Mouse (Mus musculus) liver, postnatal 0 days (tissue): ENCODE measurements at regions not wholly inside any gene's neighbourhood (a gene's known extent, or its start where the extent isn't known, plus 50 kb on each side); places are given as distances from the start of the nearest gene placed in this dataset.

Experiments used
- CTCF ChIP-seq: sonication (generic); IDR thresholded peaks from 2 replicates; pipeline ENCODE4 v1.5.1; 2016; ENCODE audit warnings: antibody characterized with exemption, low read depth
- EP300 ChIP-seq: IDR thresholded peaks from 2 replicates; pipeline ENCODE4 v1.6.1; 2016; ENCODE audit warnings: antibody characterized with exemption, low read depth, mild to moderate bottlenecking

DNA sequence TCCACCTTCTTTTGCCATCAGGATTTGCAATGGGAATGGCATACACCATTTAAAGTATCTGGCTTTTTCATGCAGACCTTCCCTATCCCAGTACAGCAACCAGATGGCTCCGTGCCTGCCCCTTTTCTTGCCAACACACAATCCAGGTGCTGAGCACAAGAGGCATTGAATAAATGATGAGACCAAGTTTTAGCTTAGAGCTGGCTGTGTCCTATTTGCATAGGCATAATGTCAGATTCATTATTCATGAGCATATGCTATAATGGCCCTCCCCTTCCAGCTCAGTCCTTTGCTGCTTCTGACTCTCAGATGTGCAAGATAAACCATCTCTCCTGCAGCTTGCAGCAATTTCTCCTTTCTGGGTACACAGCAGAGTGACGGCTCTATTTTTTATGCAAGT is 163.3 kb upstream of the Gcfc2 start:
- no peak for TF ChIP-seq CTCF
- TF ChIP-seq EP300, result no peak
